Mouse (Mus musculus) G1E (cell line): ENCODE measurements around the gene Rps27rt. TPM values are rescaled to one million over a fixed set of nuclear protein-coding genes. Genes with fewer than 3 reads are reported as not detected.
"Not testable (repeated sequence)": the region's sequence is repeated elsewhere in the genome, so short reads cannot be mapped to it uniquely, and the experiment has no call there.

Experiments used
- ATAC-seq: 2 replicates; pipeline ENCODE4 v1.8.0; 2016; ENCODE audit warnings: mild to moderate bottlenecking; ENCODE audit not compliant: insufficient number of reproducible peaks, poor library complexity, low FRiP score, severe bottlenecking; ENCODE audit errors: extremely low read depth
- DNase-seq: peaks from one replicate; pipeline ENCODE4 v3.0.0; 2012; ENCODE audit warnings: low spot score
- H3K27me3 ChIP-seq: 2 replicates; pipeline ENCODE4 v1.6.1; 2012; ENCODE audit warnings: mild to moderate bottlenecking, low read length, inconsistent platforms; ENCODE audit not compliant: insufficient read depth
- H3K36me3 ChIP-seq: replicated peaks from 2 replicates; pipeline ENCODE3; 2012; ENCODE audit warnings: mild to moderate bottlenecking, inconsistent platforms
- H3K4me1 ChIP-seq: 2 replicates; pipeline ENCODE4 v1.6.1; 2012; ENCODE audit warnings: low read depth, low read length, inconsistent platforms, mixed read lengths; ENCODE audit not compliant: insufficient read depth
- H3K4me3 ChIP-seq: 2 replicates; pipeline ENCODE4 v1.5.1; 2012; ENCODE audit warnings: low read depth, mild to moderate bottlenecking, inconsistent platforms, low read length, moderate library complexity, mixed read lengths
- H3K9me3 ChIP-seq: replicated peaks from 2 replicates; pipeline ENCODE4 v1.6.1; 2012; ENCODE audit warnings: inconsistent platforms
- CTCF ChIP-seq: IDR thresholded peaks from 2 replicates; pipeline ENCODE4 v1.5.1; 2012; ENCODE audit warnings: low read depth, low read length, inconsistent platforms, mixed read lengths
- GATA1 ChIP-seq: IDR thresholded peaks from 2 replicates; pipeline ENCODE4 v1.6.1; 2012; ENCODE audit warnings: borderline replicate concordance, low read length, inconsistent platforms, mixed read lengths
- GATA2 ChIP-seq: IDR thresholded peaks from 2 replicates; pipeline ENCODE4 v1.6.1; 2012; ENCODE audit warnings: low read depth, low read length, inconsistent platforms, borderline replicate concordance
- POLR2AphosphoS5 ChIP-seq: IDR thresholded peaks from 2 replicates; pipeline ENCODE4 v1.6.1; 2012; ENCODE audit warnings: low read depth, low read length, inconsistent platforms; ENCODE audit not compliant: insufficient replicate concordance
- TAL1 ChIP-seq: conservative IDR thresholded peaks from 2 replicates; pipeline ENCODE4 v1.6.1; 2012; ENCODE audit warnings: low read depth, low read length, inconsistent platforms, mixed read lengths
- polyA plus RNA-seq: library from polyadenylated mRNA; stranded (reverse); fragments of >175 nt; gene quantifications from 2 replicates; pipeline ENCODE4 v1.2.3, GENCODE M21; 2012
- total RNA-seq, 2 experiments: library from RNA; stranded (forward) in 1 of 2; stranded (reverse) in 1 of 2; fragments of 200-1000 nt in 1 of 2; fragments of >200 nt in 1 of 2; fragmentation: Nextera tagmentation in 1 of 2; gene quantifications; 2 replicates each; pipeline ENCODE4 v1.2.3; 2014 to 2017

Gene Rps27rt
- total and polyA plus RNA-seq, 3 experiments, result 3.0 to 163 (median 104) TPM

DNA sequence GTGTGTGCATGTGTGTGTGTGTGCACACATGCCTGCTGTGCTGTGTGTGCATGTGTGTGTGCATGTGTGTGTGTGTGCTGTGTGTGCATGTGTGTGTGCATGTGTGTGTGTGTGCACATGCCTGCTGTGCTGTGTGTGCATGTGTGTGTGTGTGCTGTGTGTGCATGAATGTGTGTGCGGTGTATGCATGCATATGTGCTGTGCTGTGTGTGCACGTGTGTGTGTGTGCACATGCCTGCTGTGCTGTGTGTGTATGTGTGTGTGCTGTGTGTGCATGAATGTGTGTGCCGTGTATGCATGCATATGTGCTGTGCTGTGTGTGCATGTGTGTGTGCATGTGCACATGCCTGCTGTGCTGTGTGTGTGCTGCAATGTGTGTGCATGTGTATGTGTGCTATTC lies 5.5 kb upstream of the Rps27rt start:
- no peaks in the 10 kb centered on the region for H3K36me3 ChIP-seq
- ATAC-seq (no peak), DNase-seq (no peak)
- peaks cover 78% of the 10 kb centered on the region for H3K9me3 ChIP-seq
- peak overlapping the region; percentile 47 for H3K4me3 ChIP-seq
- no peaks in the 10 kb centered on the region for H3K4me1 ChIP-seq
- TF ChIP-seq POLR2AphosphoS5, result peak; percentile 71; the same call in 1 of the 2 replicates
- TF ChIP-seq GATA2, result no peak
- peaks cover 3% of the 10 kb centered on the region; the same call in 1 of the 2 replicates for H3K27me3 ChIP-seq

DNA sequence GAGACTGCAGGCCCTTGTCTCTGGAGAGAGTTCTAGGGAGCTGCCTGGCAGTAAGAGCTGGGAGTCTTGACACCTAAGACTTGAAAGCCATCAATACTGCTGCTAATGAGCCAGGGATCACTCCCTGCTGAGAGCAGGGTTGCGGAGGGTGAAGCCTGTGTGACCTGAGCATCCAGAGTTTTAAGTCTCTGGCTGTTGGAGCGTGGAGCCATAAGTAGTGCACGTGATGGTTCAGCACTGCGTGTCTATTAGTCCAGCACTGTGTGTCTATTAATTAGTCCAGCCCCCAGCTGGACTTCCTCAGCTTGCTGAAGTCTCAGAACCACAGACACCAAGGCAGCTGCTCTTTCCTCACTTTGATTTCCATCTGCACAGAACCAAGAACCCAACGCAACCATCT lies 3.8 kb upstream of the Rps27rt start:
- DNase-seq (no peak), ATAC-seq (no peak)
- Histone ChIP-seq H3K27me3 (peaks cover 3% of the 10 kb centered on the region; the same call in 1 of the 2 replicates), H3K4me3 (no peak overlapping the region), H3K4me1 (no peaks in the 10 kb centered on the region), H3K36me3 (no peaks in the 10 kb centered on the region), H3K9me3 (peaks cover 74% of the 10 kb centered on the region)
- TF ChIP-seq GATA2 (no peak), CTCF (no peak), TAL1 (no peak), POLR2AphosphoS5 (no peak), GATA1 (no peak)

DNA sequence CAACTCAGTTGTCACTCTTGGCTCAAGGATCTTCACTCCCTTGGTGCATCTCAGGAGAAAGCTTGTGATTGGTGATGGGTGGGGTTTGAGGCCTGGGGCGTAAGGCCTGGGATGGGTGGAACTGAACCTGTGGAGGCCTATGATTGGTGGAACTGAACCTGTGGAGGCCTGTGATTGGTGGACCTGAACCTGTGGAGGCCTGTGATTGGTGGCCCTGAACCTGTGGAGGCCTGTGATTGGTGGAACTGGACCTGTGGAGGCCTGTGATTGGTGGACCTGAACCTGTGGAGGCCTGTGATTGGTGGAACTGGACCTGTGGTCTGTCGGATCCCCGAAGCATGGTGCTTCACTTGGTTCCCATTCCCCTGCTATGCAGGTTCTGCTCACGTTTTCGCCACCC lies 3.2 kb upstream of the Rps27rt start:
- ATAC-seq (no peak), DNase-seq (no peak)
- Histone ChIP-seq H3K4me1 (no peaks in the 10 kb centered on the region), H3K9me3 (peaks cover 73% of the 10 kb centered on the region), H3K36me3 (no peaks in the 10 kb centered on the region), H3K4me3 (no peak overlapping the region), H3K27me3 (peaks cover 3% of the 10 kb centered on the region; the same call in 1 of the 2 replicates)
- TF ChIP-seq TAL1, result no peak
- TF ChIP-seq GATA2, result no peak
- no peak for TF ChIP-seq CTCF
- no peak for TF ChIP-seq GATA1
- no peak for TF ChIP-seq POLR2AphosphoS5

DNA sequence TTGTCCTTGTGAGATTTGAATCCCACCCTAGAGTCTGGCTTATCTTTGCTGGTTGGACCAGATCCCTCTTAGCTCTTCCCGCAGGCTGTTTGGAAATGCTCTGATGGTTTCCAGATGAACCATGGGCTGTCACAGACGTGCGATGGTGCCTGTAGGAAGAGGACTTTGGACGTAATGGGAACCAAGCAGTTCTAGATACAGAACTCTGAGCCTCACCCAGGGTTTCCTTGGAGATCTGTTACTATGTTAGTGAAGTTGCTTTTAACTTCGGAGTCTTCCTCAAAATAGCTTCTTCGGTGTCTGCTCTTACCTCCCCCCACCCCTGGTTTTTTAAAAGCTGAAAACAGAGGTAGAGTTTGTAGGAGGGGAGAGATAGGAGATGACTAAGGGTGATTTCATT lies 2.6 kb downstream of the Rps27rt start:
- Histone ChIP-seq H3K36me3 (no peaks in the 10 kb centered on the region), H3K4me1 (no peaks in the 10 kb centered on the region), H3K4me3 (no peak overlapping the region), H3K27me3 (no peaks in the 10 kb centered on the region), H3K9me3 (peaks cover 63% of the 10 kb centered on the region)
- no peak for ATAC-seq
- TF ChIP-seq GATA2 (no peak), TAL1 (no peak), POLR2AphosphoS5 (no peak), CTCF (no peak), GATA1 (no peak)
- no peak for DNase-seq

DNA sequence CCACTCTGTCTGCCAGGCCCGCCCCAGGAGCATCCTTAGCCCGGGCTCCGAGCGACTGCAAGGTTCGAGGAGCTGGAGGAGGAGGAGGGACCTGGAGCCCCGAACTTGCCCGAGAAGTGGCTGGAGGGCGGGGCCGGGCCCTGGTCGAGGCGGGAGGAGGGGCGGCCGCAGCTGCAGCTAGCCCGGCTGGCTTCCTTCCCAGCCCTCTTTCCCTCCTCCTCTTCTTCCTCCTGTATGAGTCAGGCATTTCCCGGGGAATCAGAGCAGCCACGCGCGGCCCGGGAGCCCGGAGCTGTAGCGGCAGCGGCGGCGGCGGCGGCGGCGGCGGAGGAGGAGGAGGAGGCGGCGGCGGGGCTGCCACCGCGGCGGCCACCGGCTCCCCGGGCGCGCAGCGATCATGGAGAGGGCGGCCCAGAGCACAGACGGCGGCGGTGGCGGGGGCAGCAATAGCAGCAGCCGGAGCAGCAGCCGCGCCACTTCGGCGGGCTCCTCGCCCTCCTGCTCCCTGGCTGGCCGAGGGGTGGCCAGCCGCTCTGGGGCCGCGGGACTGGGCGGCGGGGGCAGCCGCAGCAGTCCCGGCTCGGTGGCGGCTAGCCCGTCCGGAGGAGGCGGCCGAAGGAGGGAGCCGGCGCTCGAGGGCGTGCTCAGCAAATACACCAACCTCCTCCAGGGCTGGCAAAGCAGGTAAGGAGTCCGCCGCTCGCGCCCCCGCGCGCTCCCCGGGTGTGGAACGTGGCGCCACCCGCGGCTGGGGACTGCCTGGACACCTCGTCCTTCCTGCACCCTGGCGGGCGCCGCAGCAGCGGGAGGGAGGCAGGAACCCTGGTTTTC lies 4.0 kb downstream of the Rps27rt start, which contains the start of gene Osbpl10:
Gene Osbpl10, plus strand, starts transcription at position 289 of the 831 bp plus-strand sequence.
- no peaks in the 10 kb centered on the region for H3K27me3 ChIP-seq

DNA sequence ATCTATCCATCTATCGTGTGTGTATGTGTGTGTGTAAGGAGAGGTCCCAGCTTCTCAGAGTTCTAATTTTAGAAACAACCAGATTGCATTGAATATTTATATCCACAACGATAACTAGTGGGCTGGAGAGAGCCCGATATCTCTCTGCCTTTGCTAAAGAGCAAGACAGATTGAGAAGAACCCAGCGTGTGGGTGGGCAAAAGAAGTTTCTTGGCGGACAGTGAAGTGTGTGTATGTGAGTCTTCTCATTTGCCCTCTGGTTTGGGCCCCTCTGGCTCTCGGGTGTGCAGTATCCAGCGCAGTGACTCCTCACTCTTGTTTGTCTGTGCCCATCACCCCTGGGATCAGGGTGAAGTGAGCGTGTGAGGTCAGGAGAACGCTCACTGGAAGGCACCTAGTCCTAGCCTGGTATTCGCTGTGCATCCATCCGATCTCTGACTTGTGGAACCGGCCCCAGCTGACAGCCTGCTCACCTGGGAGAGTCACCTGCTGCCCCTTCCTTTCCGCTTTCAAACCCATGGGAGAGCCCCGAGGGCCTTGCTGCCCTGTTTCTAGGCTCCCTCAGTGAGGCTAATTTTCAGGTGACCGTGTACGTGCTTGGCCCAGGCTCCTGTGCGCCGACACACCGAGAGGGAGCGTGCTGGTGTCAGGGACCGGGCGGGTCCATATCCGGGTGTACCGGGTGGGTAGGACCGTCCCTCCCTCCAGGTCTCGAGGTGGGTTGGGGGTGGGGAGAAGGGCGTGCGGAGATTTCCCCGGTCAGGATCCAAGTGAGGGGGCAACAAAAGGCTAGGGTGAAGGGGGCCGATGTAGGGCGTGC lies 4.9 kb downstream of the Rps27rt start:
- ATAC-seq (no peak), DNase-seq (no peak)
- Histone ChIP-seq H3K4me3 (no peak overlapping the region; the same call in 1 of the 2 replicates), H3K4me1 (no peaks in the 10 kb centered on the region), H3K27me3 (no peaks in the 10 kb centered on the region), H3K9me3 (peaks cover 50% of the 10 kb centered on the region), H3K36me3 (no peaks in the 10 kb centered on the region)
- TF ChIP-seq POLR2AphosphoS5 (no peak), GATA1 (no peak), GATA2 (no peak), CTCF (no peak), TAL1 (no peak)

More for the DNA sequence above, 4.0 kb downstream of the Rps27rt start, which contains the start of gene Osbpl10:
- Histone ChIP-seq H3K4me1 (no peaks in the 10 kb centered on the region), H3K36me3 (no peaks in the 10 kb centered on the region), H3K4me3 (no peak within 1 kb of the TSS; the same call in 1 of the 2 replicates), H3K9me3 (peaks cover 55% of the 10 kb centered on the region)
- no peak for TF ChIP-seq POLR2AphosphoS5
- ATAC-seq (no peak), DNase-seq (no peak)

DNA sequence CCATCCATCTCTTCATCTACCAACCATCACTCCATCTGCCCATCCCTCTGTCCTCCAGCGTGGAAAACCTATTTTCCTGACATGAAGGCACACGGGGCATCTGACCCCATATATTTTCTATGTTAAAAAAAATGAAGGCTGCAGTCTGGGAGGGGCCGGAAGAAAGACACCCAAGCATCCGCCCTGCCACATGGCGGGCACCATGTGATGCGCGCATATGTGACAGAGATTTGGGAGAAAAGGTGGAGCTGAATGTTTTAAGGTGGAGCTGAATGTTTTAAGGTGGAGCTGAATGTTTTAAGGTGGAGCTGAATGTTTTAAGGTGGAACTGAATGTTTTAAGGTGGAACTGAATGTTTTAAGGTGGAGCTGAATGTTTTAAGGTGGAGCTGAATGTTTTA lies 16.3 kb downstream of the Rps27rt start:
- not testable (repeated sequence) for ATAC-seq, DNase-seq

More for the DNA sequence above, 16.3 kb downstream of the Rps27rt start:
- H3K36me3 ChIP-seq, H3K4me1 ChIP-seq, H3K27me3 ChIP-seq, H3K4me3 ChIP-seq: not testable (repeated sequence)
- H3K9me3 ChIP-seq, result peaks cover 61% of the 10 kb centered on the region
